Mouse (Mus musculus): Measurements from ENCODE around the gene Nek5. TPM values are rescaled to one million over a fixed set of nuclear protein-coding genes. Genes with fewer than 3 reads are reported as not detected.

Nek5 gene
- polyA plus RNA-seq, 1 experiment from 2014 or later, result 0.14 TPM

DNA sequence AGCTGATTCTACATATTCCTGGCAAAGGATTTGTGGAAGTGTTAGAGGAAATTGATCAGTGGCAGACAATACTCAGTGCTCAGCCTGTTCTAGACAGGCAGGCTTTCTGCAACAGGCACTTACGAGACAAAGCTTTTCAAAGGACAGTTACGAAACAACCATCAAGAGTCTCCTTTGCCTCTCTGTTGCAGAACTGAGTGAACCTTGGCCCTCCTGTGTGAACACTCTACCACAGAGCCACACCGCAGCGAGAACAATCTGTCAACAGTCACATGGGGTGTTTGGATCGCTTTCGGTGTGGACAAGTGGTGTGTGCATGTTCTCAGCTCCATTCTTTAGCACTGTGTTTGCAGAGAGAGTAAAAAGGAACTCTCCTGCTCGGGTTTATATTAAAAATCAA lies 87.8 kb downstream of the Nek5 start:
- no peaks in the 10 kb centered on the region for H3K4me1 ChIP-seq (replicated peaks; ENCODE audit: control insufficient read depth, insufficient read depth, low read length)
- no peak overlapping the region for H3K9ac ChIP-seq (ENCODE audit: low read depth, low read length)
- ATAC-seq, result peak; percentile 84
- no peak overlapping the region for H3K4me3 ChIP-seq (ENCODE audit: low read depth, low read length)
- H3K9me3 ChIP-seq (ENCODE audit: control insufficient read depth), result no peaks in the 10 kb centered on the region
- no peak for TF ChIP-seq CTCF (IDR thresholded peaks at IDR 0.05; ENCODE audit: low read depth)
- 29% methylated on average over 7 of the region's 7 CpGs for WGBS
- H3K4me2 ChIP-seq (replicated peaks; ENCODE audit: low read depth), result peak overlapping the region; percentile 21; the same call in 1 of the 2 replicates
- no peaks in the 10 kb centered on the region for H3K27me3 ChIP-seq (replicated peaks; ENCODE audit: control insufficient read depth, insufficient read depth, low read length)
- H3K27ac ChIP-seq (ENCODE audit: low read depth, low read length), result peak overlapping the region; percentile 21; the same call in 1 of the 2 replicates
- H3K36me3 ChIP-seq (ENCODE audit: control insufficient read depth, insufficient read depth), result no peaks in the 10 kb centered on the region

DNA sequence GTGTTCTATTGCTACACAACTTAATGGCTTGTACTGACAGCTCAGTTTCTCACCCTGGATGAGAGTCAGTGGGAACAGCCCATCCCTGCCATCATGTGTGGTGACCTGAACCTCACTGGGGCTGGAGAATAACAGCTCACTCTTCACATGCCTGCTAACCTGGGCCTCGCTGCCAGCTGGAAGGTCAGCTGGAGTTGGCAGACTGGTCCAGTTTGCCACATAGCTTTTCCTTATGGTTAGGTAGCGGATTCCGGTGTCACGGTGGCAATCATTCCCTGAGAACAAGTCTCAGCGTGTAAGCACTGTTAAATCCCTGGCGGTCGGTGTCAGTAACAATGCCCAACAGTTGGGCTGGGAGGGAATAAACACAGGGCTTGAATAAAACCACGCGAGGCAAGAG lies 88.7 kb downstream of the Nek5 start:
- no peak for ATAC-seq
- no peak overlapping the region for H3K9ac ChIP-seq (ENCODE audit: low read depth, low read length)
- no peak overlapping the region for H3K27ac ChIP-seq (ENCODE audit: low read depth, low read length)
- no peaks in the 10 kb centered on the region for H3K27me3 ChIP-seq (replicated peaks; ENCODE audit: control insufficient read depth, insufficient read depth, low read length)
- H3K9me3 ChIP-seq (ENCODE audit: control insufficient read depth), result no peaks in the 10 kb centered on the region
- H3K4me3 ChIP-seq (ENCODE audit: low read depth, low read length), result no peak overlapping the region
- no peaks in the 10 kb centered on the region for H3K36me3 ChIP-seq (ENCODE audit: control insufficient read depth, insufficient read depth)
- no peak overlapping the region for H3K4me2 ChIP-seq (replicated peaks; ENCODE audit: low read depth)
- 93% methylated on average over 9 of the region's 9 CpGs for WGBS
- H3K4me1 ChIP-seq (replicated peaks; ENCODE audit: control insufficient read depth, insufficient read depth, low read length), result no peaks in the 10 kb centered on the region
- no peak for TF ChIP-seq CTCF (IDR thresholded peaks at IDR 0.05; ENCODE audit: low read depth)

DNA sequence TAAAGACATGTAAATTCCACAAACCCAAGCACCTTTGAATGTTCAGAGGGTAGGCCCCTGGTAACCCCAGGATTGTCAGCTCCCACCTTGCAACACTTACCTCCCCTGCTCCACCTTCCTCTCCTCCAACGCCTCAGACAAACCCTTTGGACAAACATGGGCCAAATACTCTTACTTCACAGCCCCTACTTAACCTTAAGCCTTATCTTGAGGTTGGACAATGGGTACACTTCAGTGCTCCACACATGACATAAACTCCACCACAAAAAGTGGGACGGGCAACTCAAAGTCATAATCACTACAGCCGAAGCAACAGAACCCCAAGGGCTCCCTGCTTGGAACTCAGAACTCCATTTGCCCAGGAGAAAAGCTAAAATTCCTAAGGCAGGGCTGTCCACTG lies 93.9 kb downstream of the Nek5 start:
- Histone ChIP-seq H3K4me1 (replicated peaks; ENCODE audit: control insufficient read depth, insufficient read depth, low read length) (no peaks in the 10 kb centered on the region), H3K36me3 (ENCODE audit: control insufficient read depth, insufficient read depth) (no peaks in the 10 kb centered on the region), H3K27me3 (replicated peaks; ENCODE audit: control insufficient read depth, insufficient read depth, low read length) (no peaks in the 10 kb centered on the region), H3K9ac (ENCODE audit: low read depth, low read length) (no peak overlapping the region), H3K4me2 (replicated peaks; ENCODE audit: low read depth) (no peak overlapping the region), H3K9me3 (ENCODE audit: control insufficient read depth) (no peaks in the 10 kb centered on the region), H3K4me3 (ENCODE audit: low read depth, low read length) (no peak overlapping the region), H3K27ac (ENCODE audit: low read depth, low read length) (no peak overlapping the region)
- TF ChIP-seq CTCF (IDR thresholded peaks at IDR 0.05; ENCODE audit: low read depth), result no peak
- 79% methylated on average over 3 of the region's 3 CpGs for WGBS
- ATAC-seq, result no peak

DNA sequence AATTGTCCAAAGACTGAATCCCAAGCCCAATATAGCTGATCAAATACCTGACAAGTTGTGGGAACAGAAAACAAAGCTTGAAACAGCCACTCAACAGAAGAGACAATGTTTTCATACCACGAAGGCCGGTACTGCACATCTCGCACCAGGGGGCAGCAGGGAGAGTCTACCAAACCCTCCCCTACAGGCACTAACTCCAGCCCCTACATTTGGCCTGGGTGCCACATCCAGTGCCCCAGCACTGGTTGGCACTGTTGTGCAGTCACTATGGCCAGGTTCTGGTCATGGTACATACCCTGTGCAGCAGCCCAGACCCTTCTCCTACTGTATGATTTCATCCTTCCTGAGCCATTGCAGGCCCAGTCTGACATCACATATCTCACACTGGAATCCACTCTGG lies 95.9 kb downstream of the Nek5 start:
- no peaks in the 10 kb centered on the region for H3K36me3 ChIP-seq (ENCODE audit: control insufficient read depth, insufficient read depth)
- no peak for ATAC-seq
- WGBS, result 88% methylated on average over 3 of the region's 3 CpGs
- H3K27me3 ChIP-seq (replicated peaks; ENCODE audit: control insufficient read depth, insufficient read depth, low read length), result no peaks in the 10 kb centered on the region
- H3K4me3 ChIP-seq (ENCODE audit: low read depth, low read length), result no peak overlapping the region
- peak; percentile 48 for TF ChIP-seq CTCF (IDR thresholded peaks at IDR 0.05; ENCODE audit: low read depth)
- H3K4me2 ChIP-seq (replicated peaks; ENCODE audit: low read depth), result no peak overlapping the region
- H3K27ac ChIP-seq (ENCODE audit: low read depth, low read length), result no peak overlapping the region
- H3K9ac ChIP-seq (ENCODE audit: low read depth, low read length), result no peak overlapping the region
- no peaks in the 10 kb centered on the region for H3K9me3 ChIP-seq (ENCODE audit: control insufficient read depth)
- H3K4me1 ChIP-seq (replicated peaks; ENCODE audit: control insufficient read depth, insufficient read depth, low read length), result no peaks in the 10 kb centered on the region

DNA sequence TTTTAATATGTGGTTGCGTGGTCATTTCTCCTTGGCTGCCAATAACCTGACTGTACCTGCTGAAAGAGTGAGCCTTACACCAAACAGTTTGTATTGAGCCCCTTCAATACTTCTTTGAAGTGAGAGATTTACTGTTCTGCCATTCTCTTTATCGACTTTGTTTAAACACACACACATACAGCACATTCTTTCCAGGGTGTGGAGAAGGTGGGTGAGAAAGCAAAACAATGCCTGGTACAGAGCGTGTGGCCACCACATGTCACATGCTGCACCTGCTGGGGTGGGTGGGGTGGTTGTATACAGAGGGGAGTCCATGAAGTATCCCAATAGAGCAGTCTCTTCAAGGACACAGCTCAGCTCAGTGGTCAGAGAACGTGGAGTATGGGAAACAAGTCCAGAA lies 99.6 kb downstream of the Nek5 start:
- H3K4me3 ChIP-seq (ENCODE audit: low read depth, low read length), result no peak overlapping the region
- H3K9ac ChIP-seq (ENCODE audit: low read depth, low read length), result no peak overlapping the region
- 36% methylated on average over 4 of the region's 4 CpGs for WGBS
- no peaks in the 10 kb centered on the region for H3K27me3 ChIP-seq (replicated peaks; ENCODE audit: control insufficient read depth, insufficient read depth, low read length)
- no peak for TF ChIP-seq CTCF (IDR thresholded peaks at IDR 0.05; ENCODE audit: low read depth)
- no peaks in the 10 kb centered on the region for H3K9me3 ChIP-seq (ENCODE audit: control insufficient read depth)
- no peaks in the 10 kb centered on the region for H3K4me1 ChIP-seq (replicated peaks; ENCODE audit: control insufficient read depth, insufficient read depth, low read length)
- H3K27ac ChIP-seq (ENCODE audit: low read depth, low read length), result no peak overlapping the region
- H3K4me2 ChIP-seq (replicated peaks; ENCODE audit: low read depth), result no peak overlapping the region
- no peaks in the 10 kb centered on the region for H3K36me3 ChIP-seq (ENCODE audit: control insufficient read depth, insufficient read depth)
- ATAC-seq, result peak; percentile 51; the same call in 1 of the 2 replicates

Other genes starting within 250 kb of the Nek5 start
- gene Defb9, start 239.6 kb downstream of the Nek5 start, polyA plus RNA-seq (2015; fragmentation: Nextera tagmentation; extraction: Ambion mirVana), result not detected in 2 replicates
- gene Defb11, start 218.6 kb downstream of the Nek5 start, polyA plus RNA-seq (2015; fragmentation: Nextera tagmentation; extraction: Ambion mirVana), result not detected in 2 replicates
- not detected in 2 replicates for gene Defb15, start 192.3 kb downstream of the Nek5 start, polyA plus RNA-seq (2015; fragmentation: Nextera tagmentation; extraction: Ambion mirVana)
- not detected in 2 replicates for gene Defb35, start 186.7 kb downstream of the Nek5 start, polyA plus RNA-seq (2015; fragmentation: Nextera tagmentation; extraction: Ambion mirVana)
- not detected in 2 replicates for gene Defb13, start 178.3 kb downstream of the Nek5 start, polyA plus RNA-seq (2015; fragmentation: Nextera tagmentation; extraction: Ambion mirVana)
- not detected in 2 replicates for gene Fam90a1a, start 166.3 kb downstream of the Nek5 start, polyA plus RNA-seq (2015; fragmentation: Nextera tagmentation; extraction: Ambion mirVana)
- not detected in 2 replicates for gene Ccdc70, start 155.3 kb downstream of the Nek5 start, polyA plus RNA-seq (2015; fragmentation: Nextera tagmentation; extraction: Ambion mirVana)
- gene Atp7b, start 64.7 kb downstream of the Nek5 start, polyA plus RNA-seq (2015; fragmentation: Nextera tagmentation; extraction: Ambion mirVana), result 3.0 and 3.9 TPM in 2 replicates
- gene Alg11, start 64.3 kb downstream of the Nek5 start, polyA plus RNA-seq (2015; fragmentation: Nextera tagmentation; extraction: Ambion mirVana), result 12.1 and 12.4 TPM in 2 replicates
- 5.2 and 5.5 TPM in 2 replicates for gene Nek3, start 41.4 kb upstream of the Nek5 start, polyA plus RNA-seq (2015; fragmentation: Nextera tagmentation; extraction: Ambion mirVana)
- gene Ckap2, start 60.8 kb upstream of the Nek5 start, polyA plus RNA-seq (2015; fragmentation: Nextera tagmentation; extraction: Ambion mirVana), result 12.0 and 12.9 TPM in 2 replicates
- 21.7 and 24.0 TPM in 2 replicates for gene Vps36, start 67.8 kb upstream of the Nek5 start, polyA plus RNA-seq (2015; fragmentation: Nextera tagmentation; extraction: Ambion mirVana)
- 2.6 and 3.1 TPM in 2 replicates for gene Thsd1, start 102.3 kb upstream of the Nek5 start, polyA plus RNA-seq (2015; fragmentation: Nextera tagmentation; extraction: Ambion mirVana)
- 0.04 and 0.05 TPM in 2 replicates for gene Tpte, start 158.4 kb upstream of the Nek5 start, polyA plus RNA-seq (2015; fragmentation: Nextera tagmentation; extraction: Ambion mirVana)

Measured in intestine, postnatal 0 days (tissue).